Mouse (Mus musculus): Measurements from ENCODE around the gene Pdzd3.

- TF ChIP-seq CTCF (IDR thresholded peaks at IDR 0.05; ENCODE audit: control insufficient read depth, insufficient read depth, insufficient replicate concordance, low read depth, low read length) (no peak), POLR2A (IDR thresholded peaks at IDR 0.05; ENCODE audit: control insufficient read depth, low read depth, low read length) (no peak)
These were observed 51.7 kb downstream of the Pdzd3 start for GRCm38 (mm10) chr9:44199580-44199979.

Measured in testis, adult 2 months (tissue).